Mouse (Mus musculus) kidney, adult 18-20 months (tissue): ENCODE measurements at regions not wholly inside any gene's neighbourhood (a gene's known extent, or its start where the extent isn't known, plus 50 kb on each side); places are given as distances from the start of the nearest gene placed in this dataset.
A peak's percentile ranks its signal among the peaks of the same experiment; 100 is the strongest.

Experiments
- DNase-seq: peaks from one replicate; pipeline ENCODE4 v3.0.0; 2021

GRCm38 (mm10) chrX:11387200-11387940 lies 59.7 kb downstream of the H2al1j start:
- DNase-seq: no peak

- no peak for DNase-seq
These were observed 61.2 kb downstream of the H2al1j start for GRCm38 (mm10) chrX:11388860-11389259.

GRCm38 (mm10) chrX:11400406-11400805 lies 72.8 kb downstream of the H2al1j start:
- DNase-seq: no peak

- DNase-seq: no peak
These were observed 76.7 kb downstream of the H2al1j start for GRCm38 (mm10) chrX:11404369-11404768.

DNA sequence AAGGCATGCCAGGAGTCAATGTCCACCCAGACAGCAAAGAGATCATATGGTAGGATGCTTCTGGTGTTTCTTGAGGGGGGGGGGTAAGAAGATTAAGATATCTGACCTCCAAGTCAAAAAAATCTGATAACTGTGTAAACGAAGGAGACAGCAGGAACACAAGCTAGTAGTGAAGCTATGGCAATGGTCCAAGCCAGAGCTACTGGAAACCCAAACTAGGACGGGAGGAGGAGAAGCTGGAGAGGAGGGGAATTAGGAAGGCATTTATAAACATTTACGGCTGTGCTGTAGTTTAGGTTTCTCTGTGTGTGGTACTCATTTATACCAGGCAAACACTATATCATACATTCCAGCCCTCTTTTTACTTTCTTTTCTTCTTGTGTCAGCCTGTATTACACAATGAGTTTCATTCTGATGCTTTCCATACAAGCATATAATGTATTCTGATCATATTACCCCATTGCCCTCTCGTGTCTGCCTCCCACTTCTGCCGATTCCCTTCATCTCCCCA lies 84.7 kb downstream of the H2al1j start:
- no peak for DNase-seq

DNA sequence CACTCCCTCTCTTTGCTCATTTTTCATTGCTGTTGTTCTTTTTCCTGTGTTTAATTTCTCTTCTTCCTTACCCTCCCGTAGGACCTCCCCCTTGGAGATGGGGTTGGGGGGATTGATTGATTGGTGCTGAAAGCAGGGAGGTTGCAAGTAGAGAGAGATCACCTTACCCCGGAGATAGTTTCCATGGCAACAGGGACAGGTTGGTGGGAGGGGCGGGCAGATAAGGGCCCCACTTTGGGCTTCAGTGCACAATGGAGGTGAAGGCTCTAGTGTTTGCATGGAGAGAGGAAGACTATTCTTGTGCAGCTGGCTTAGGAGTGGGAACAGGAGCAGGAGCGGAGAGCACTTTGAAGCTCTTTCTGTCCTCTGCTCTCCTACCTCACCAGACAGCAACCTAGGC lies 88.0 kb downstream of the H2al1j start:
- no peak for DNase-seq

DNA sequence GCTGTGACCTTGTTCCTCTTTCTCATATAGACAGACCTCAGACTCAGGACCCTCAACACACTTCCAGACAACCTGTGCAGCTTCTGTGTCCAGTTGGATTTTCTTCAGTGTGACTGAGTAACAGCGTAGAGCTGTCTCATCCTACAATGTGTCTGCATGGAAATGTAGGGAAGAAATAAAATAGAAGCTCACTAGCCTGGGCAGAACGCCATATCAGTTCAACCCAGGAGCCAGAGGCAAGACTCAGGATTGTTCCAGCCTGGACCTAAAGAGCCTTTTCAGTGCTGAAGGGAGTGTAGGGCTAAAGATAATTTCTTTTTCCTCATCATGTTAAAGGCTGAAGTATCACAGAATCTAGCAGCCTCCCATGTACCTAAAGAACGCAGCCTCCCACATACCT lies 88.9 kb downstream of the H2al1j start:
- no peak for DNase-seq

- DNase-seq: no peak
These were observed 90.2 kb downstream of the H2al1j start for GRCm38 (mm10) chrX:11417861-11418260.

- DNase-seq: no peak
These were observed 90.6 kb downstream of the H2al1j start for GRCm38 (mm10) chrX:11418261-11418660.

GRCm38 (mm10) chrX:11419162-11419631 lies 91.6 kb downstream of the H2al1j start:
- DNase-seq: no peak

- no peak for DNase-seq
These were observed 104.9 kb downstream of the H2al1j start for GRCm38 (mm10) chrX:11432403-11433004.

DNA sequence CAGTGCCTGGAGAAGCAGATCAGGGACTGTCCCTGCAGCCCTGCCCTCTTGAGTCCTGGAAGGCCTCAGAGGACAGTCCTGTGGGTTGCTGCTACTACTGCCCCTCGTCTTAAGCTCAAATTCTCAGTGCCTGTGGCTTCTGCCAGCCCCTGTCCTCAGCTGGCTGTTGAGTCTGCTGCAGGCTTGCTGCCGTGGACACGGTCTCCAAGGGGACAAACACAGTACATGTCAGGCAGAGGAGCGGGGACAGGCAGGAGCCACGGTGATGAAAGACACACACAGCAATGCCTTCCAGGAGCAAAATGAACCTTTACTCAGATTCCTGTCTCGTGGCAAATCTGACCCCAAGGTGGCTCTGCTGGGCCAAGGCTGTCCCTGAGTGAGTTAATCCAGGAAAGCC lies 107.7 kb downstream of the H2al1j start:
- DNase-seq: no peak

GRCm38 (mm10) chrX:11437151-11437944 lies 109.7 kb downstream of the H2al1j start:
- peak; percentile 24 for DNase-seq

- no peak for DNase-seq
These were observed 115.9 kb downstream of the H2al1j start for GRCm38 (mm10) chrX:11443543-11443942.

DNA sequence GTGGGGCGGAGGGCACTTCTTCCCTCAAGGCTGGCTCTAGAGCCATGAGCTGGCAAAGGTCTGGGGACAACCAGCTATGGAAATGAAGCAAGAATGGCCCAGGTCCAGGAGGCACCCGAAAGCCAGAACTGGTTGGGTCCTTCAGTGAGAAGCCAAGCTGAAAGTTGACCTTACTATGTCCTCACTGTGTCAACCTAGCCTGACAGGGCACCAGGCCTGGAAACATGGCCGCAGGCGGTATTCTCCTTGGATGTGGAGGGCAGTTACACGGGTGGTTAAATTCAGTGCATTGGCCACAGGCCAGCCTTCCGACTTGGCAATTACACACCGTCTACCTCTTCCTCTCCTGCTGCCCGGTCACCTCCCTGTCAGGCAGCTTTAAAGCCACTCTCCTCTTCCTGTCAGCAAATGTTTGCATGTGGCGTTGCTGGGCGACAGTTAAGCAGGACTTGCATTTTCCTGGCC lies 116.7 kb downstream of the H2al1j start:
- DNase-seq: peak; percentile 80

GRCm38 (mm10) chrX:11448711-11449110 lies 121.1 kb downstream of the H2al1j start:
- no peak for DNase-seq

- DNase-seq: no peak
These were observed 130.9 kb downstream of the H2al1j start for GRCm38 (mm10) chrX:11458521-11458920.

DNA sequence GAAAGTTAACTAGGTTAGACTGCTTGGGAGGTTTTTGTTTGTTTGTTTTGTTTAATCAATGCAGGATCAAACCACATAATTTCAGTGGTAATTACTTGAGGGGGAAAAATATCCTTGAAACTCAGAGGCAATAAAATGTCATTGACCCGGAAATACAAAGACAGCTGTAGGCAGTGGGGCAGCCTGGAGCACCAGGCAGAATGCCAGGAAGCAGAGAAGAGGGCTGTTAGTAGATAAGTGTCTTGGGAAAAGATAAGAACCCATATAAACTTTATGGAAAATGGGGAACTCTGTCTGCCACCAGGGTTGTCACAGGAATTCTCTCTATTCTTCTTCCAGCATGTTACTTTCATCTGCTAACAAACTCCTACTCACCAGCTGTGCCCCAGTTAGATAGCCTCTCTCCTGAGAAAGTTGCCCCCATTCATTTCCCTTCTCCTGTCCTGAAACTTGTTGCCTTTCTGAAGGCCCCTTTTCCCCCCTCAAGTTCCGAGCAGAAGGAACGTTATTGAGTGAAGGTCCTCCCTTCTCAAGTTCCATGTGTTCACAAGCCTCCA lies 136.4 kb downstream of the H2al1j start:
- DNase-seq: no peak

- DNase-seq: no peak
These were observed 138.6 kb downstream of the H2al1j start for GRCm38 (mm10) chrX:11466191-11466590.

- no peak for DNase-seq
These were observed 152.2 kb downstream of the H2al1j start for GRCm38 (mm10) chrX:11479696-11480339.

DNA sequence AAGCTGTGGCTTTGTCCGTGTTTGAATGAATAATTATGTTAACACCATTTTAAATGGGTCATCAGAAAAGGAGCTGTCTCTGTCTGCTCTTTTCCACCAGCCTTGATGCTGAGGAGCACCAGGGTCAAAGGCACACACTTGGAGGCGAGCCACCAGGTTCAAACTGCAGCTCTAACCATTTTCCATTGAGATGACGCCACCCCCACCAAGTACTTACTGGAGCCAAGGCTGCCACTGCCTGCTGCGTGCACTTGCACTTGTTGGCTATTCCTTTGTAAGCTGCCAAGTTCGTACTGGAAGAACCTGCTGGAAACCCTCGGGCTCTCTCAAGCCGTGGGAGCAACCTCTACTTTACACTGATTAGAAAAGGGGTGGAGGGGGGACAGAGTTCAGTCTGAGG lies 154.5 kb downstream of the H2al1j start:
- DNase-seq: peak; percentile 60

DNA sequence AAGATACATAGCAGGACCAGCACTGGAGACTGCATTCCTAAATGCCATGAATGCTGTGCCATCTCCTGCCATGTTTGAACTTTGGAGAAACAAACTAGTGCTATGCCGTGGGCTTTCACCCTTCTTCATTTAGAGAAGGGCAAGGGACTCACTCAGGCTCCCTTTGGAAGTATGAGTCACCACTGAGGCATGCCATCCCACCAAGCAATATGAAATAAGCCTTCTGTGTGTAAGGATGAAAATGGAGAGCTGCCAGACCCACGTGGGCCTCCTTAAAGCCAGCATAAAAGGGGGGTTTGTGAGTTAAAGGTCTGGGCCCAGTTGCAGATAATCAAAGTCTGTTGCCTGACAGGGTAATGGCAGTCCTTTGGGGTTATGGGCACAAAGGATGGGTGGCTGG lies 159.0 kb downstream of the H2al1j start:
- DNase-seq: no peak

DNA sequence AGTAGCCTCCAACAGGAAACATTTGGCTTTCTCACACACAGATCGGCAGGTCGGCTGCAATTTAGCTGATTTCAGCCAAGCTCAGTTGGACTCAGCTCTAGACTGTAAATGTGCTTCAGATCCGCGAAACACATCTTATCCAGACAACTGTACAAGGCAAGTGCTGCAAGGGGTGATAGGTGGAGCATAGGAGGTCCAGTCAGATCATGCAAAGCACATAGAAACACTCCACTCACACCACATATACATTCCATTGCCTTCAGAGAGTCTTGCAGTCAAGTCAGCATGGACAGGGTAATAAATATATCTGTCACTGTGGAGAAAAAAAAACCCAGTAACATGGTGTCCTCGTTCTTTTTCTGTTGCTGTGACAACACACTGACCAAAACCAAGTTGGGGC lies 160.3 kb downstream of the H2al1j start:
- DNase-seq: no peak
